Mouse (Mus musculus) liver, embryonic 14.5 days (tissue): Measurements from ENCODE around the gene Lpp. TPM values are rescaled to one million over a fixed set of nuclear protein-coding genes. Genes with fewer than 3 reads are reported as not detected.

Experiments used
- ATAC-seq: fragments of 200-750 bp; cut with Nextera tagmentation; 2 replicates; pipeline ENCODE4 v1.8.0; 2017; ENCODE audit warnings: moderate number of reproducible peaks, mild to moderate bottlenecking, moderate library complexity; ENCODE audit not compliant: insufficient read depth
- DNase-seq, 3 experiments: peaks; one replicate each; pipeline ENCODE4 v3.0.0-alpha.2; 2012 to 2013; ENCODE audit warnings: low read depth in 3 of 3, low spot score in 3 of 3
- H3K27ac ChIP-seq: fragments of 300-500 bp; sonication (generic); 2 replicates; pipeline ENCODE4 v1.5.1; 2014; ENCODE audit warnings: moderate library complexity, mild to moderate bottlenecking, control low read depth, inconsistent platforms
- H3K27me3 ChIP-seq: fragments of 300-500 bp; sonication (generic); 2 replicates; pipeline ENCODE4 v1.6.1; 2014; ENCODE audit warnings: mild to moderate bottlenecking, low read length, moderate library complexity; ENCODE audit not compliant: control insufficient read depth, insufficient read depth
- H3K36me3 ChIP-seq: fragments of 300-500 bp; sonication (generic); replicated peaks from 2 replicates; pipeline ENCODE4 v1.6.1; 2014; ENCODE audit warnings: low read depth; ENCODE audit not compliant: control insufficient read depth, insufficient read depth
- H3K4me1 ChIP-seq, 2 experiments: fragments of 200-500 bp in 1 of 2; fragments of 300-500 bp in 1 of 2; sonication (generic) in 1 of 2; replicated peaks; 2 replicates each; pipeline ENCODE4 v1.6.1; 2012 to 2014; ENCODE audit warnings: antibody characterized with exemption in 1 of 2, inconsistent platforms in 1 of 2, low read length in 1 of 2; ENCODE audit not compliant: control insufficient read depth in 2 of 2, insufficient read depth in 2 of 2
- H3K4me2 ChIP-seq: fragments of 300-500 bp; sonication (generic); 2 replicates; pipeline ENCODE4 v1.6.1; 2014; ENCODE audit warnings: low read depth, mild to moderate bottlenecking, control low read depth, moderate library complexity
- H3K4me3 ChIP-seq, 2 experiments: fragments of 200-500 bp in 1 of 2; fragments of 300-500 bp in 1 of 2; sonication (generic) in 1 of 2; 2 replicates each; pipeline ENCODE4 v1.5.1; 2012 to 2014; ENCODE audit warnings: low read depth in 2 of 2, low read length in 2 of 2, mild to moderate bottlenecking in 2 of 2, control low read depth in 1 of 2, inconsistent platforms in 1 of 2, moderate library complexity in 1 of 2; ENCODE audit not compliant: insufficient read depth in 1 of 2
- H3K9ac ChIP-seq: fragments of 300-500 bp; sonication (generic); replicated peaks from 2 replicates; pipeline ENCODE4 v1.6.1; 2014; ENCODE audit warnings: mild to moderate bottlenecking, control low read depth, moderate library complexity
- H3K9me3 ChIP-seq: fragments of 300-500 bp; sonication (generic); 2 replicates; pipeline ENCODE4 v1.6.1; 2016; ENCODE audit warnings: low read length, mixed read lengths; ENCODE audit not compliant: control insufficient read depth
- CTCF ChIP-seq: IDR thresholded peaks from 2 replicates; pipeline ENCODE4 v1.5.1; 2016; ENCODE audit warnings: antibody characterized with exemption, low read depth, control low read depth
- EP300 ChIP-seq: IDR thresholded peaks from 2 replicates; pipeline ENCODE4 v1.6.1; 2016; ENCODE audit warnings: antibody characterized with exemption, low read depth
- WGBS: fragments of 180-500 bp; shearing (Covaris S2); extraction: QIAGEN DNeasy Blood & Tissue Kit; methylation state at CpG from one replicate; pipeline ENCODE4 v1.1.7; 2014; ENCODE audit not compliant: insufficient replicate concordance; 5-methylcytosine and 5-hydroxymethylcytosine counted together
- polyA plus RNA-seq, 2 experiments: library from polyadenylated mRNA; depleted of rRNA in 1 of 2; stranded (reverse) in 1 of 2; unstranded in 1 of 2; fragments of >200 nt; fragmentation: Nextera tagmentation in 1 of 2; extraction: Ambion mirVana in 1 of 2; gene quantifications; 2 replicates each; pipeline versions ENCODE4 v1.2.1 to v1.2.3; 2012 to 2014

The Lpp gene
- polyA plus RNA-seq, 2 experiments, result 1.4 to 4.3 TPM

- no peak for TF ChIP-seq EP300
- no peaks in the 10 kb centered on the region for H3K9me3 ChIP-seq
- no peaks in the 10 kb centered on the region for H3K36me3 ChIP-seq
- H3K4me2 ChIP-seq, result no peak overlapping the region
- no peaks in the 10 kb centered on the region for H3K27me3 ChIP-seq
- no peaks in the 10 kb centered on the region for H3K4me1 ChIP-seq
- no peak overlapping the region for H3K4me3 ChIP-seq
- DNase-seq (no peak), ATAC-seq (no peak)
- 53% methylated on average over 5 of the region's 5 CpGs for WGBS
- H3K27ac ChIP-seq, result no peak overlapping the region
- no peak overlapping the region for H3K9ac ChIP-seq
Observed at GRCm38 (mm10) chr16:24836550-24836949, 443.2 kb downstream of the Lpp start.

GRCm38 (mm10) chr16:24839018-24839417 lies 445.7 kb downstream of the Lpp start:
- Histone ChIP-seq H3K4me2 (no peak overlapping the region), H3K9ac (no peak overlapping the region), H3K9me3 (no peaks in the 10 kb centered on the region), H3K4me3 (no peak overlapping the region), H3K36me3 (no peaks in the 10 kb centered on the region), H3K27me3 (no peaks in the 10 kb centered on the region), H3K4me1 (no peaks in the 10 kb centered on the region), H3K27ac (no peak overlapping the region)
- TF ChIP-seq CTCF (no peak), EP300 (no peak)
- DNase-seq, result no peak
- WGBS, result 69% methylated on average over 1 of the region's 1 CpGs
- no peak for ATAC-seq

GRCm38 (mm10) chr16:24840073-24840472 lies 446.8 kb downstream of the Lpp start:
- H3K27ac ChIP-seq, result no peak overlapping the region
- no peaks in the 10 kb centered on the region for H3K9me3 ChIP-seq
- no peaks in the 10 kb centered on the region for H3K36me3 ChIP-seq
- no peaks in the 10 kb centered on the region for H3K4me1 ChIP-seq
- DNase-seq (no peak), ATAC-seq (no peak)
- WGBS, result 65% methylated on average over 5 of the region's 5 CpGs
- H3K4me3 ChIP-seq, result no peak overlapping the region
- TF ChIP-seq CTCF, result no peak
- no peak for TF ChIP-seq EP300
- H3K9ac ChIP-seq, result no peak overlapping the region
- H3K27me3 ChIP-seq, result no peaks in the 10 kb centered on the region
- H3K4me2 ChIP-seq, result no peak overlapping the region

- Histone ChIP-seq H3K36me3 (no peaks in the 10 kb centered on the region), H3K4me2 (no peak overlapping the region), H3K4me3 (no peak overlapping the region), H3K27ac (no peak overlapping the region), H3K9ac (no peak overlapping the region), H3K27me3 (no peaks in the 10 kb centered on the region), H3K9me3 (no peaks in the 10 kb centered on the region), H3K4me1 (peaks cover 0 to 3% of the 10 kb centered on the region in 2 experiments; a peak in 1 of 4 replicates)
- no peak for ATAC-seq
- WGBS, result 23% methylated on average over 1 of the region's 1 CpGs
- TF ChIP-seq CTCF, result no peak
- no peak for TF ChIP-seq EP300
- no peak for DNase-seq
Observed at GRCm38 (mm10) chr16:24846141-24846540, 452.8 kb downstream of the Lpp start.

GRCm38 (mm10) chr16:24859509-24860140 lies 466.3 kb downstream of the Lpp start:
- no peak overlapping the region for H3K9ac ChIP-seq
- DNase-seq (no peak), ATAC-seq (no peak)
- no peak overlapping the region for H3K4me2 ChIP-seq
- H3K4me1 ChIP-seq, result no peaks in the 10 kb centered on the region
- H3K27ac ChIP-seq, result no peak overlapping the region
- TF ChIP-seq EP300, result no peak
- TF ChIP-seq CTCF, result no peak
- WGBS, result 46% methylated on average over 9 of the region's 9 CpGs
- no peaks in the 10 kb centered on the region for H3K36me3 ChIP-seq
- H3K4me3 ChIP-seq, result no peak overlapping the region
- H3K27me3 ChIP-seq, result no peaks in the 10 kb centered on the region
- no peaks in the 10 kb centered on the region for H3K9me3 ChIP-seq
